ENCODE assay signal across 28 mouse cellular contexts in genomic region chr12:94449517-94449916, GRCm38 (mm10).
"Had no signal": no experiment of that assay in that cellular context is flagged by ENCODE, and none has a peak within 500 bp of the region (broad histone marks: within the 10 kb centered on the region; RNA-seq: fewer than 3 reads in every experiment).

No protein-coding gene starts in this region.

- H3K9ac ChIP-seq: embryonic facial prominence, embryonic 12.5 days; embryonic facial prominence, embryonic 13.5 days; embryonic facial prominence, embryonic 15.5 days; forebrain, embryonic 12.5 days; forebrain, embryonic 13.5 days; forebrain, embryonic 15.5 days; forebrain, postnatal 0 days had no signal

- H3K9me3 ChIP-seq: embryonic facial prominence, embryonic 10.5 days; embryonic facial prominence, embryonic 12.5 days; embryonic facial prominence, embryonic 13.5 days; embryonic facial prominence, embryonic 15.5 days; forebrain, embryonic 10.5 days; forebrain, embryonic 12.5 days; forebrain, embryonic 13.5 days; forebrain, embryonic 15.5 days had no signal

- H3K27me3 ChIP-seq: embryonic facial prominence, embryonic 12.5 days; embryonic facial prominence, embryonic 13.5 days; embryonic facial prominence, embryonic 15.5 days; forebrain, embryonic 12.5 days; forebrain, embryonic 13.5 days; forebrain, embryonic 15.5 days had no signal

- H3K4me1 ChIP-seq: embryonic facial prominence, embryonic 10.5 days; embryonic facial prominence, embryonic 12.5 days; embryonic facial prominence, embryonic 13.5 days; embryonic facial prominence, embryonic 15.5 days; forebrain, embryonic 10.5 days; forebrain, embryonic 12.5 days; forebrain, embryonic 13.5 days; forebrain, embryonic 15.5 days had no signal

- H3K27ac ChIP-seq: embryonic facial prominence, embryonic 10.5 days; embryonic facial prominence, embryonic 12.5 days; embryonic facial prominence, embryonic 13.5 days; embryonic facial prominence, embryonic 15.5 days; forebrain, embryonic 10.5 days; forebrain, embryonic 12.5 days; forebrain, embryonic 13.5 days; forebrain, embryonic 15.5 days; gastrocnemius, adult 2 months had no signal

- H3K4me2 ChIP-seq: embryonic facial prominence, embryonic 12.5 days; embryonic facial prominence, embryonic 13.5 days; embryonic facial prominence, embryonic 15.5 days; forebrain, embryonic 12.5 days; forebrain, embryonic 13.5 days; forebrain, embryonic 15.5 days had no signal

- H3K4me3 ChIP-seq: embryonic facial prominence, embryonic 10.5 days; embryonic facial prominence, embryonic 12.5 days; embryonic facial prominence, embryonic 13.5 days; embryonic facial prominence, embryonic 15.5 days; erythroblast, embryonic 14.5 days; forebrain, embryonic 10.5 days; forebrain, embryonic 12.5 days; forebrain, embryonic 13.5 days; forebrain, embryonic 15.5 days; gastrocnemius, adult 2 months had no signal

- DNase-seq: cerebellum, adult 18-20 months; cerebellum, adult 2 months; cerebellum, adult 8-10 months; cerebellum, adult 9-10 months; cerebellum, adult 9-11 months; cerebellum, postnatal 10 days; cerebellum, postnatal 14 days; cerebellum, postnatal 25 days; cerebellum, postnatal 36 days; embryo, embryonic 11 days; forebrain, postnatal 0 days; gastrocnemius, adult 2 months; gastrocnemius, postnatal 10 days; gastrocnemius, postnatal 14 days; gastrocnemius, postnatal 25 days; gastrocnemius, postnatal 36 days; heart, adult 11 months had no signal

- H3K36me3 ChIP-seq: embryonic facial prominence, embryonic 10.5 days; embryonic facial prominence, embryonic 12.5 days; embryonic facial prominence, embryonic 13.5 days; embryonic facial prominence, embryonic 15.5 days; forebrain, embryonic 10.5 days; forebrain, embryonic 12.5 days; forebrain, embryonic 15.5 days had no signal

- ATAC-seq: forebrain, embryonic 13.5 days; forebrain, embryonic 14.5 days; forebrain, embryonic 15.5 days; forebrain, embryonic 16.5 days; forebrain, postnatal 0 days had no signal
